9 mouse cellular contexts compared by ENCODE assay signal in the genomic region with DNA sequence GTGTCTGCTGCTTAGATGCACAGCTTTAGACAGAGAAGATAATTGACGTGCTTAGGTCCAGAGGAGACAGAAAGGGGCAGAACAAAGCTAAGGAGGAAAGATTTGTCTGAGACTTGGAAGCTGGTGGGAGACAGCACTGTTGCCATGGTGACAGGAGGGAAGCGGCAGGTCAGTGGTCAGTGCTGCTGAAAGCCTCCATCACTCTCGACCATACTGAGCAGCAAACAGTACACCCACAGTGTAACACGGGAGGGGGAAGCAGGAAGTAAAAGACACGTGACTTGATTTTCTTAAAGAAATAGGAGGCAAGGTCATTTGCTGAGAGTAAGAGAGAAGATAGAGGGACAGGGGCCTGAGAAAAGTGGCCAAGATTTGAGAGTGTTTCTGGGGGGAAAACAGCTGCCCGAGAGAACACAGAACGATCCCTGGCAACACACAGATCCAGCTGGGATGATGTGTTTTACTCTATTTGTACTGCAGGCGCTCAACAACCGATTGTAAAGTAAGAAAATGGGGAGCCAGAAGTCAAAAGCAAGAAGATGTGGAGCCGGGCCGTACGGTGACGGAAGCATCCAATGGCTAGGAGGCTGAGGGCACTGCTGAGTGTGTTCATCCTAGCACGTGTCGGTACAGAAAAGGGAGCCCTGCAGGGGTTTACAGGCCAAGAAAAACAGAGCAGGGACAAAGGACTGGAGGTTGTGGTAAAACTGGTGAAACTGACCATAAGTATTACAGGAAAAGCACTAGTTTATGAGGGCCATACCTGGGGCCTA.
DNase-seq lines count a peak whose midpoint lies in the region; ATAC-seq and TF ChIP-seq lines count a peak whose summit lies in the region.
"Had no signal": no experiment of that assay in that cellular context is flagged by ENCODE, and none has a peak within 500 bp of the region (broad histone marks: within the 10 kb centered on the region; RNA-seq: fewer than 3 reads in every experiment).

No protein-coding gene starts in this region.

- H3K27ac ChIP-seq in embryonic facial prominence, embryonic 12.5 days: no peak overlapping the region
- H3K27ac ChIP-seq in intestine, embryonic 16.5 days (ENCODE audit: low read length): 0 out of 2 replicates have a peak overlapping the region, but pooled peaks have one; percentile 2
- H3K27ac ChIP-seq in thymus, adult 2 months (ENCODE audit: control insufficient read depth, insufficient read depth, low read length): no peak overlapping the region

- H3K4me1 ChIP-seq in embryonic facial prominence, embryonic 12.5 days: 0 out of 2 replicates have a peak, but pooled peaks cover 8% of the 10 kb centered on the region
- H3K4me1 ChIP-seq in intestine, embryonic 16.5 days (ENCODE audit: control insufficient read depth, insufficient read depth, low read length): 0 out of 2 replicates have a peak, but pooled peaks cover 2% of the 10 kb centered on the region
- H3K4me1 ChIP-seq in thymus, adult 2 months (replicated peaks; ENCODE audit: control insufficient read depth, insufficient read depth, low read length): no peaks in the 10 kb centered on the region; the same call in 1 of the 2 replicates
- H3K4me1 ChIP-seq: megakaryocyte, embryonic 14.5 days had no signal

- no peak overlapping the region for H3K4me3 ChIP-seq in embryonic facial prominence, embryonic 12.5 days
- no peak overlapping the region for H3K4me3 ChIP-seq in intestine, embryonic 16.5 days (ENCODE audit: low read length)
- no peak overlapping the region for H3K4me3 ChIP-seq in thymus, adult 2 months (ENCODE audit: control insufficient read depth, insufficient read depth, low read length)
- H3K4me3 ChIP-seq: megakaryocyte, embryonic 14.5 days had no signal

- peak; percentile 12 to 36 for DNase-seq in heart, adult 18-20 months
- DNase-seq in heart, postnatal 25 days (ENCODE audit: low spot score): no peak
- no peak for DNase-seq in adrenal gland, postnatal 25 days
- DNase-seq in adrenal gland, postnatal 4 days (ENCODE audit: low spot score in 2 of 2): no peak
- no peak for DNase-seq in thymus, adult 2 months

- H3K36me3 ChIP-seq in embryonic facial prominence, embryonic 12.5 days: no peaks in the 10 kb centered on the region
- no peaks in the 10 kb centered on the region for H3K36me3 ChIP-seq in intestine, embryonic 16.5 days (ENCODE audit: control insufficient read depth, insufficient read depth, low read length)
- H3K36me3 ChIP-seq in thymus, adult 2 months (ENCODE audit: control insufficient read depth, insufficient read depth, low read length): no peaks in the 10 kb centered on the region

- H3K9me3 ChIP-seq in embryonic facial prominence, embryonic 12.5 days: no peaks in the 10 kb centered on the region
- no peaks in the 10 kb centered on the region for H3K9me3 ChIP-seq in intestine, embryonic 16.5 days (ENCODE audit: control insufficient read depth, low read length)
- H3K9me3 ChIP-seq: megakaryocyte, embryonic 14.5 days had no signal

- intact Hi-C loops in heart, postnatal 25 days (cut with DNase I): no loop called here

- peak; percentile 60; the same call in 1 of the 2 replicates for ATAC-seq in embryonic facial prominence, embryonic 12.5 days (ENCODE audit: insufficient number of reproducible peaks, insufficient read depth, low FRiP score, low TSS enrichment)
- ATAC-seq in intestine, embryonic 16.5 days: no peak
- peak; percentile 53; the same call in 1 of the 2 replicates for ATAC-seq in monocyte, adult 5-6 weeks (replicated peaks; ENCODE audit: insufficient number of reproducible peaks, low FRiP score, low TSS enrichment, poor library complexity, severe bottlenecking)

- 64% methylated on average over 15 of the region's 15 CpGs for WGBS in embryonic facial prominence, embryonic 12.5 days
- 62% methylated on average over 15 of the region's 15 CpGs for WGBS in intestine, embryonic 16.5 days
- WGBS in thymus, adult 2 months: 84% methylated on average over 15 of the region's 15 CpGs

- TF ChIP-seq POLR2A in thymus, adult 2 months (IDR thresholded peaks at IDR 0.05; ENCODE audit: control insufficient read depth, extremely low read depth, insufficient read depth, low read length, poor library complexity): no peak

- no peak overlapping the region for H3K9ac ChIP-seq in embryonic facial prominence, embryonic 12.5 days
- no peak overlapping the region for H3K9ac ChIP-seq in intestine, embryonic 16.5 days (ENCODE audit: low read depth, low read length)

- peak overlapping the region; percentile 10 for H3K4me2 ChIP-seq in embryonic facial prominence, embryonic 12.5 days (replicated peaks)
- no peak overlapping the region for H3K4me2 ChIP-seq in intestine, embryonic 16.5 days (ENCODE audit: low read depth, low read length)

- no peak for TF ChIP-seq CTCF in thymus, adult 2 months (IDR thresholded peaks at IDR 0.05; ENCODE audit: borderline replicate concordance, control insufficient read depth, extremely low read depth, insufficient read depth, low read length, poor library complexity)

- no peaks in the 10 kb centered on the region for H3K27me3 ChIP-seq in embryonic facial prominence, embryonic 12.5 days
- no peaks in the 10 kb centered on the region for H3K27me3 ChIP-seq in intestine, embryonic 16.5 days (replicated peaks; ENCODE audit: control insufficient read depth, insufficient read depth, low read length)
- no peaks in the 10 kb centered on the region for H3K27me3 ChIP-seq in thymus, adult 2 months (ENCODE audit: control insufficient read depth, insufficient read depth, low read length)
- H3K27me3 ChIP-seq: megakaryocyte, embryonic 14.5 days had no signal

Comparison
In these comparisons a context has a peak if more than half of its experiments do, and no peak if none do; other contexts are left out.
1. DNase-seq: peak in heart, adult 18-20 months (2 of 2); none in heart, postnatal 25 days (single experiment), adrenal gland, postnatal 25 days (single experiment), adrenal gland, postnatal 4 days (0 of 2) and thymus, adult 2 months (single experiment).